Mouse (Mus musculus) erythroblast, embryonic 14.5 days (primary cell): ENCODE results near the gene Prdm8.

ENCODE experiments used
- GATA1 ChIP-seq: IDR thresholded peaks from 2 replicates; pipeline ENCODE4 v1.6.1; 2012; ENCODE audit warnings: low read length, inconsistent platforms, mixed read lengths
- TAL1 ChIP-seq: IDR thresholded peaks from 3 replicates; pipeline ENCODE4 v1.6.1; 2012; ENCODE audit warnings: low read length, inconsistent platforms, mixed read lengths

GRCm38 (mm10) chr5:98184971-98185805 lies 18.2 kb downstream of the Prdm8 start:
- TF ChIP-seq GATA1 (no peak), TAL1 (no peak)
